Mouse (Mus musculus): ENCODE results near the gene Cbfa2t2. TPM values are rescaled to one million over a fixed set of nuclear protein-coding genes. Genes with fewer than 3 reads are reported as not detected.

Cbfa2t2 gene
- polyA plus RNA-seq, 1 experiment from 2014 or later = 43.6 TPM

DNA sequence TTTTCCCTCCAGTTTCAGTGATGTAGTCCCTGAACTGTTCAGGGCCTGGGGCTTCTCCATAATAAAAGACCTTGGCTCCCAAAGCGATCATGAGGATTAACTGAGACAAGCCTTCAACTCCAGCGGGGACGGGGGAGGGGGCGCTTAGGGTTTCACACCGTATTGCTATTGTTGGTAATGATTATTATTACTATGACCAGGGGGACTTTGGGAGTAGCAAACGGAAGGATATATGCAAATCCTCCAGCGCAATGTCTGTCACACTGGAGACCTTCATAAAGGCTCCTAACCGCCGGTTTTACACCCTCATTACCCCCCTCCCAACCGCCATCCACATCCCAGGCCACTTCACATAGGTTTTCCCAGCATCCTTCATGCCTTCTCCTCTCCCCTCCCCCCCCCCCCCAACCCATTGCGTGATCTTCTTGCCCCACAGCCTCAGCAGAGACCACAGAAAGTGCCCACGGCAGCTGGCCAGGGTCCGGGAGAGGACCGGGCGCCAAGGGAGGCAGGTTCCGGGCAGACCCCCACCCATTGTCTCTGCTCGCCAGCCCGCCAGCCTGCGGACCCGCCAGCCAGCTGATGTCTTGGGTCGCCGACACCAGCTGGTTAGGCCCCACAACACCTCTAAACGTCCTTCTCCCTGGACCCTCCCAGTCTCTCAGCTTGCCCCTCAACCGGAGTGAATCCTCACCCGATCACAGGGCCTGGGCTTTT is 9.9 kb upstream of the Cbfa2t2 start:
- Histone ChIP-seq H3K27ac (replicated peaks) (peak overlapping the region; percentile 48), H3K27me3 (peaks cover 3% of the 10 kb centered on the region; the same call in 1 of the 2 replicates), H3K36me3 (no peaks in the 10 kb centered on the region), H3K4me1 (peaks cover 23% of the 10 kb centered on the region), H3K9me3 (replicated peaks) (no peaks in the 10 kb centered on the region), H3K9ac (0 out of 2 replicates have a peak overlapping the region, but pooled peaks have one; percentile 37), H3K4me2 (replicated peaks) (peak overlapping the region; percentile 73), H3K4me3 (replicated peaks) (peak overlapping the region; percentile 45)
- 0 out of 2 replicates have a peak, but pooled peaks have one; percentile 64 for ATAC-seq (ENCODE audit: insufficient number of reproducible peaks, low FRiP score, low TSS enrichment, low read depth)
- 8% methylated on average over 25 of the region's 25 CpGs for WGBS

DNA sequence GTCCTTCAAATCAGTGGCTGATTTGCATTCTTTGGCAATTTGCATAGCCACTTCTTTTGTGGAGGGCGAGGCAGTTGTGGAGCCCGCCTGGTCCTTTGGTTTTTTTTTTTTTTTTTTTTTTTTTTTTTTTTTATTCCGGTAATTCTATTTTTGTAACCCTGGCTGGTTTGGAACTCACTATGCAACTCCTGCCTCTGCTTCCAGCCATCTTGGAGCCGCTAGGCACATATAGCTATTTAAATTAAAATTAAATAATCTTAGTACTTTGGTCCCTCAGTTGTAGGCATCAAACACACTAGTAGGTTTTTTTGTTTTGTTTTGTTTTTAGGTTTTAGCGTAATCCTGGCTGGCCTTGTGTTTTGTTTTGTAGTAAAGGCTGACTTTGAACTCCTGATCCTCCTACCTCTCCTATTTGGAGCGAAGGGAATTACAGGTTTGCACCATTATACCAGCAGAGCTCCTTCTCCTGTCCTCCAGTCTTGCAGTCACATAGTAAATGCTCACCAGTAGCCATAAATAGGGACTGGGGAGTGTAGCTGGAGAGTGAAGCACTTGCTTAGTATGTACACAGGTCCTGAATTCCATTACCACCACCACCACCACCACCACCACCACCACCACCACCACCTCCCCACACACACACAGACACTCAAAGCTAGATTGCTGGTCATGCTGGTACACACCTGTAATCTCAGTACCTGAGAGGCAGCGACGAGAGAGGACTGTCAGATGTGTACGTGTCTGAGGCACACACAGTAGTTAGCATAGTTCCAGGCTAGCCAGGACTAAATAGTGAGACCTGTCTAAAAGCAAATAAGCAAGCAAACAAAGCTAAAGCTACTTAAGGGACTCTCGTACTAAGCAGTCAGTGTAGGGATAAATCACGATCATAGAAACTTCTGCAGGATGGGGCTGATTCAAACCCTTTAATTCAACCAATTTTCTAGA is 9.1 kb upstream of the Cbfa2t2 start:
- no peaks in the 10 kb centered on the region for H3K9me3 ChIP-seq (replicated peaks)
- 43% methylated on average over 11 of the region's 11 CpGs for WGBS
- ATAC-seq (ENCODE audit: insufficient number of reproducible peaks, low FRiP score, low TSS enrichment, low read depth) = no peak

DNA sequence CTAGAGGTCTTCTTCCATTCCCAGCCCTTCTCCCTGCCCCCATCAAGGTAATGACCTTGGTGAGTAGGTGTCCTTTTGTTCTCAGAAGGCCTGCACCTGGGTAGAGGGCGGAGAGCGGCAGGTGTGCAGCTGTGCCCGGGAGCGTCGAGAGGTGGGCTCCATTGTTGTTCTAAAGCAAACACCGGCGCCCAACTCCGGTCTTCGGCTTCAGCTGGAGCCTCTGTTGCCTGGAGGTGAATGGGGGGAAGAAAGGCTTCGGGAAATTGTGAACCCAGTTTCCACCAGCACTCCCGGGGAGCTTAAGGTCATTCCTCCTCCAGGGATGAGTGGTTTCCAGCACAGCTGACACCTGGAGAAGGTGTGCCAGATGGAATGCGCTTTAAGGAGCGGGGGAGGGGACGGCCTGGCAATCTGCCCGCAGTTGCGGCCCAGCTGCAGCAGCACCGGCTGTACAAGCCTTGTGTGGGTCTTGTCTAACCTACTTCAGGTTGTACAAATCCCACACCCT is 8.4 kb upstream of the Cbfa2t2 start:
- Histone ChIP-seq H3K9me3 (replicated peaks) (no peaks in the 10 kb centered on the region), H3K27me3 (peaks cover 3% of the 10 kb centered on the region; the same call in 1 of the 2 replicates), H3K4me3 (replicated peaks) (peak overlapping the region; percentile 16), H3K4me2 (replicated peaks) (peak overlapping the region; percentile 31), H3K9ac (no peak overlapping the region), H3K27ac (replicated peaks) (peak overlapping the region; percentile 79), H3K4me1 (peaks cover 23% of the 10 kb centered on the region), H3K36me3 (no peaks in the 10 kb centered on the region)
- WGBS = 22% methylated on average over 17 of the region's 17 CpGs
- peak; percentile 70 for ATAC-seq (ENCODE audit: insufficient number of reproducible peaks, low FRiP score, low TSS enrichment, low read depth)

More for the DNA sequence above, 9.1 kb upstream of the Cbfa2t2 start:
- Histone ChIP-seq H3K9ac (0 out of 2 replicates have a peak overlapping the region, but pooled peaks have one; percentile 37), H3K27ac (replicated peaks) (peak overlapping the region; percentile 79), H3K4me2 (replicated peaks) (peak overlapping the region; percentile 73), H3K27me3 (peaks cover 3% of the 10 kb centered on the region; the same call in 1 of the 2 replicates), H3K36me3 (no peaks in the 10 kb centered on the region), H3K4me1 (peaks cover 23% of the 10 kb centered on the region), H3K4me3 (replicated peaks) (peak overlapping the region; percentile 45)

DNA sequence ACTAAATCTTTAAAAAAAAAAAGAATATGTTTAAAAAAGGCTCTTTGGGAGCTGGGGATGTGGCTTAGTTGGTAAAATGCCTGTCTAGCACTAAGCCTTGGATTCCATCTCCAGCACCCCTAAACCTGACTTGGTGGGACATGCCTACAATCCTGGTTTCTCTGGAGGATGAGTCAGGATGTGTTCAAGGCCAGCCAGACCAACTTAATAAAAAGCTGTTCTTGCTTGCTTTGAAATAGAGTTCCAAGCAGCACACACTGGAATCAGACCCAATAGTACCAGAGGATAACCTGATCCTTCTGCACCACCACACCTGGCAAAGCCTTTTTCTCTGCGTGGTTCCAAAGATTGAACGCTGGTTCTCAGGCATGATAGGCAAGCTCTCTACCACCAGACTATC is 5.7 kb upstream of the Cbfa2t2 start:
- no peaks in the 10 kb centered on the region for H3K9me3 ChIP-seq (replicated peaks)
- WGBS = 91% methylated on average over 2 of the region's 2 CpGs
- H3K4me1 ChIP-seq = peaks cover 29% of the 10 kb centered on the region
- no peak overlapping the region for H3K4me2 ChIP-seq (replicated peaks)
- ATAC-seq (ENCODE audit: insufficient number of reproducible peaks, low FRiP score, low TSS enrichment, low read depth) = no peak
- no peaks in the 10 kb centered on the region for H3K36me3 ChIP-seq
- H3K4me3 ChIP-seq (replicated peaks) = no peak overlapping the region
- H3K27me3 ChIP-seq = peaks cover 3% of the 10 kb centered on the region; the same call in 1 of the 2 replicates
- H3K27ac ChIP-seq (replicated peaks) = no peak overlapping the region
- no peak overlapping the region for H3K9ac ChIP-seq

DNA sequence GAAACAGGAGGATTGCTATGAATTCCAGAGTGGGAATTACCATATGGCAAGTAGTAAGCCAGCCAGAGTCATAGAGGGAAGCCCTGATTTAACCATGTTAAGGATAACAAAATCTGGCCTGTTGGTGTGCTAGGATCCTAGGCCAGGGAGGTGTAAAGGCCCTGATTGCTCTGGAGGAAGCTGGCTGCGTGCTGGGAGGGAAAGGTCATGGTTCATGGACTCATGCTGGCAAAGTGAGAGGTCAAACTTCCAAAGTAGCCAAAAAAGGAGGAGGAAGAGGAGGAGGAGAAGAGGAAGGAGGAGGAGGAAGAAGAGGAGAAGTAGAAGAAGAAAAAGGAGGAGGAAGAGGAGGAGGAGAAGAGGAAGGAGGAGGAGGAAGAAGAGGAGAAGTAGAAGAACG is 3.6 kb upstream of the Cbfa2t2 start:
- WGBS = 62% methylated on average over 2 of the region's 2 CpGs
- Histone ChIP-seq H3K27me3 (peaks cover 3% of the 10 kb centered on the region; the same call in 1 of the 2 replicates), H3K4me2 (replicated peaks) (no peak overlapping the region), H3K9me3 (replicated peaks) (no peaks in the 10 kb centered on the region), H3K27ac (replicated peaks) (no peak overlapping the region), H3K4me1 (peaks cover 18% of the 10 kb centered on the region), H3K36me3 (no peaks in the 10 kb centered on the region), H3K4me3 (replicated peaks) (no peak overlapping the region), H3K9ac (no peak overlapping the region)
- ATAC-seq (ENCODE audit: insufficient number of reproducible peaks, low FRiP score, low TSS enrichment, low read depth) = no peak

DNA sequence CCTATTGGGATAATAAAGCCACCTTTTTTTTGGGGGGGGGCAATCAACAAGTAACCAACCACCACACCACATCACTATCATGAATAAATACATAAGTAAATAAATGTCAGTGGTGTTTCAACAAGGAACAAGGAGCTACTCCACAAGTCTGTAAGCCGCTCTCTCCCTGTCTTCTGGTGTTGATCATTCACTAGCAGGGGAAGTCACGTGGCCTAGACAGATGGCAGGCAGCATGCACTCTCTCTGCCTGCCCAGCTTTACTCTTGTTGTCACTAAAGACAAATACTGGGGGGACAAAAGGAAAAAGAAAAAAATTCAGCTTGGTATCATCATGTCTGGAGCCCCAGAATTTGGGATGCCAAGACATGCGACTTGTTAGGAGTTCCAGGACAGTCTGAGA is 2.9 kb upstream of the Cbfa2t2 start:
- Histone ChIP-seq H3K4me2 (replicated peaks) (no peak overlapping the region), H3K4me1 (peaks cover 19% of the 10 kb centered on the region), H3K36me3 (no peaks in the 10 kb centered on the region), H3K27ac (replicated peaks) (no peak overlapping the region), H3K9ac (no peak overlapping the region), H3K9me3 (replicated peaks) (no peaks in the 10 kb centered on the region), H3K4me3 (replicated peaks) (no peak overlapping the region), H3K27me3 (no peaks in the 10 kb centered on the region)
- no peak for ATAC-seq (ENCODE audit: insufficient number of reproducible peaks, low FRiP score, low TSS enrichment, low read depth)
- 66% methylated on average over 3 of the region's 3 CpGs for WGBS

DNA sequence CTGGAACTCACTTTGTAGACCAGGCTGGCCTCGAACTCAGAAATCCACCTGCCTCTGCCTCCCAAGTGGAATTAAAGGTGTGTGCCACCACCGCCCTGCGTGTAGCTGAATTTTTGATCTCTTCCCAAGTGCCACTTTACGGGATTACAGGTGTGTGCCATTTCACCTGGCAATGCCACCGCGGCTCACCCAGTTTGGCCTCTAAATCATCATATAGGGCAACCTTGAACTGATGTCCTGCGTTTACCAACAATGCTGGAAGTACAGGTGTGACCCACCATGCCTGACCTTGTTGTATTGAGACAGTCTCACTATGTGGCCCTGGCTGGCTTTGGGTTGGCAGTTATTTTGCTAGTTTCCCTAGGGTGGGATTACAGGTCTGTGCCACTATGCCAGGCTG is 1.6 kb upstream of the Cbfa2t2 start:
- no peak overlapping the region for H3K4me2 ChIP-seq (replicated peaks)
- no peaks in the 10 kb centered on the region for H3K27me3 ChIP-seq
- no peaks in the 10 kb centered on the region for H3K9me3 ChIP-seq (replicated peaks)
- H3K36me3 ChIP-seq = no peaks in the 10 kb centered on the region
- no peak for ATAC-seq (ENCODE audit: insufficient number of reproducible peaks, low FRiP score, low TSS enrichment, low read depth)
- H3K4me1 ChIP-seq = peaks cover 28% of the 10 kb centered on the region
- 95% methylated on average over 7 of the region's 7 CpGs for WGBS
- no peak overlapping the region for H3K4me3 ChIP-seq (replicated peaks)
- H3K9ac ChIP-seq = no peak overlapping the region
- H3K27ac ChIP-seq (replicated peaks) = 0 out of 2 replicates have a peak overlapping the region, but pooled peaks have one; percentile 11

DNA sequence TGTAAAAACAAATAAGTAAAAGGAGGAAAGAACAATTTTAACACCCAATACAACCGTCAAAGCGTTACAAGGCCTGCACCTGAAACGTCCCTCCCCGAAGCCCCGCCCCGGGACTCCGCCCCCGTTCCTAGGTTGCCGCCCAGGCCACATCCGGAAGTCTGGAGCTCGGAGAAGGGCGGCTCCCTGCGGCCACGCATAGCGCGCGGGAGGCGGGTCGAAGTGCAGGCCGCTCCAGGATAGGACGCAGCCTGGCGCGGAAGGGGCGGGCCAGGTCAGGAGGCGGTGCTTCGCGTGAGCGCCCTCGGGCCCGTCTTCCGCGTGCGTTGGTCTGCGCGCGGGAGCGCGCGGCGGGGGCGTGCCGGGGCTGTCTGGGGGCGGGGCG is 214 bp upstream of the Cbfa2t2 start:
- Histone ChIP-seq H3K4me3 (replicated peaks) (peak overlapping the region; percentile 97), H3K36me3 (no peaks in the 10 kb centered on the region), H3K4me1 (peaks cover 38% of the 10 kb centered on the region), H3K27ac (replicated peaks) (peak overlapping the region; percentile 95), H3K9ac (no peak overlapping the region), H3K4me2 (replicated peaks) (peak overlapping the region; percentile 47), H3K27me3 (no peaks in the 10 kb centered on the region), H3K9me3 (replicated peaks) (no peaks in the 10 kb centered on the region)
- WGBS = under 1% methylated on average over 44 of the region's 44 CpGs
- ATAC-seq (ENCODE audit: insufficient number of reproducible peaks, low FRiP score, low TSS enrichment, low read depth) = peak; percentile 99

DNA sequence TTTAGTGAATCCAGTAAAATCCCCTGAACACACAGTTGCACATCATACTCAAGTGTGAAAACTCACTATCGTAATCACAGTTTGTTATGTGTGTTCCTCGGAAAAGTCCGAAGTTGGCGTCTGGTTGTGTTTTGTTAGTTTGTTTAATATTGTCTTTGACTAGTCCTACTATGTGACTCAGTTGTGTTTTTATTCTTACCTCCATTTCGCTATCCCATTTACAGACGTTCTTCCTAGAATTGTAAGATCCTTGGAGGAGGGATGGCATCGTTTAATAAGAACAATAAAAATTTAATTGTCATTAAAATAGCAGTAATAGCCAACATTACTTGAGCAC is 878 bp downstream of the Cbfa2t2 start:
- no peaks in the 10 kb centered on the region for H3K27me3 ChIP-seq
- peak overlapping the region; percentile 93 for H3K9ac ChIP-seq
- H3K27ac ChIP-seq (replicated peaks) = peak overlapping the region; percentile 95
- peak overlapping the region; percentile 97 for H3K4me3 ChIP-seq (replicated peaks)
- H3K4me1 ChIP-seq = peaks cover 38% of the 10 kb centered on the region
- no peaks in the 10 kb centered on the region for H3K9me3 ChIP-seq (replicated peaks)
- 14% methylated on average over 7 of the region's 7 CpGs for WGBS
- peak overlapping the region; percentile 49 for H3K4me2 ChIP-seq (replicated peaks)
- ATAC-seq (ENCODE audit: insufficient number of reproducible peaks, low FRiP score, low TSS enrichment, low read depth) = no peak
- no peaks in the 10 kb centered on the region for H3K36me3 ChIP-seq

DNA sequence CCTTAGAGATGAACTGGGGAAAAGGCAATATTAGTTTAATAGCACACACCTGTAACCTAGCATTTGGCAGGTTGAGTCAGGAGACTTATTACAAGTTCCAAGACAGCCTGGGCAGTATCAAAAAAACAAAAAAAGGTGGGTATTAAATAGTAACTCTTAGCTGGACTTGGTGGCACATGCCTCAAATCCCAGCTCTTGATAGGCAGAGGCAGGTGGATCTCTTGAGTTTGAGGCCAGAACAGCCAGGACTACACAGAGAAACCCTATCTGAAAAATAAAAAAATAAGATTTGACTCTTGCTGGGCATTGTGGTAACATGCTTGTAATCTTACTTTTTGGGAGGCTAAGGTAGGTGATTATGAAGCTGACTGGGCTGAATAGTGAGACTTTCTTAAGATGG is 4.2 kb downstream of the Cbfa2t2 start:
- no peaks in the 10 kb centered on the region for H3K27me3 ChIP-seq
- no peak overlapping the region for H3K27ac ChIP-seq (replicated peaks)
- no peaks in the 10 kb centered on the region for H3K9me3 ChIP-seq (replicated peaks)
- no peak overlapping the region for H3K9ac ChIP-seq
- H3K4me3 ChIP-seq (replicated peaks) = no peak overlapping the region
- H3K4me1 ChIP-seq = peaks cover 33% of the 10 kb centered on the region
- ATAC-seq (ENCODE audit: insufficient number of reproducible peaks, low FRiP score, low TSS enrichment, low read depth) = no peak
- no peak overlapping the region for H3K4me2 ChIP-seq (replicated peaks)
- H3K36me3 ChIP-seq = 0 out of 2 replicates have a peak, but pooled peaks cover 3% of the 10 kb centered on the region

DNA sequence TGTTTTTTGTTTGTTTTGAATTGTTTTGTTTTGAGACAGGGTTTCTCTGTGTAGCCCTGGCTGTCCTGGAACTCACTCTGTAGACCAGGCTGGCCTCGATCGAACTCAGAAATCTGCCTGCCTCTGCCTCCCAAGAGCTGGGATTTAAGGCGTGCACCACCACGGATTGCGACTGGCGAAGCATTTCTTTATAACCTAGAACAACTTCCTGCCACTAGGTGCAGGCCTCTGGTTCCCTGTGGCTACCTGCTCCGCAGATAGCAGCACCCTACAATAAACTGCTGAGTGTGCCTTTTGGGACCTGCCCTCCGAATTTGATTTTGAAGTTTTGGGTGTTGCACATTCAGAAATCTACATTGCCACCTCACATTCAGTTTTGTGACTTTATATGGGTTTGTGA is 11.5 kb downstream of the Cbfa2t2 start:
- Histone ChIP-seq H3K4me2 (replicated peaks) (no peak overlapping the region), H3K36me3 (peaks cover 11% of the 10 kb centered on the region), H3K4me3 (replicated peaks) (no peak overlapping the region), H3K9ac (no peak overlapping the region), H3K9me3 (replicated peaks) (no peaks in the 10 kb centered on the region), H3K27me3 (no peaks in the 10 kb centered on the region), H3K4me1 (no peaks in the 10 kb centered on the region), H3K27ac (replicated peaks) (no peak overlapping the region)
- 96% methylated on average over 8 of the region's 8 CpGs for WGBS
- ATAC-seq (ENCODE audit: insufficient number of reproducible peaks, low FRiP score, low TSS enrichment, low read depth) = no peak
